Mouse (Mus musculus) common myeloid progenitor, adult 5-6 weeks (primary cell): ENCODE results near the gene Fam71d. TPM values are rescaled to one million over a fixed set of nuclear protein-coding genes. Genes with fewer than 3 reads are reported as not detected.

ENCODE experiments used
- ATAC-seq: replicated peaks from 2 replicates; pipeline ENCODE4 v1.8.0; 2016; ENCODE audit warnings: low read depth, mild to moderate bottlenecking, moderate TSS enrichment, inconsistent platforms; ENCODE audit not compliant: poor library complexity, severe bottlenecking
- total RNA-seq: library from RNA; stranded (forward); fragments of 200-1000, 187-1606 nt; gene quantifications from 2 replicates; pipeline ENCODE4 v1.2.3, GENCODE M21; 2017

Fam71d gene
- total RNA-seq, 1 experiment from 2014 or later = 0.37 TPM

DNA sequence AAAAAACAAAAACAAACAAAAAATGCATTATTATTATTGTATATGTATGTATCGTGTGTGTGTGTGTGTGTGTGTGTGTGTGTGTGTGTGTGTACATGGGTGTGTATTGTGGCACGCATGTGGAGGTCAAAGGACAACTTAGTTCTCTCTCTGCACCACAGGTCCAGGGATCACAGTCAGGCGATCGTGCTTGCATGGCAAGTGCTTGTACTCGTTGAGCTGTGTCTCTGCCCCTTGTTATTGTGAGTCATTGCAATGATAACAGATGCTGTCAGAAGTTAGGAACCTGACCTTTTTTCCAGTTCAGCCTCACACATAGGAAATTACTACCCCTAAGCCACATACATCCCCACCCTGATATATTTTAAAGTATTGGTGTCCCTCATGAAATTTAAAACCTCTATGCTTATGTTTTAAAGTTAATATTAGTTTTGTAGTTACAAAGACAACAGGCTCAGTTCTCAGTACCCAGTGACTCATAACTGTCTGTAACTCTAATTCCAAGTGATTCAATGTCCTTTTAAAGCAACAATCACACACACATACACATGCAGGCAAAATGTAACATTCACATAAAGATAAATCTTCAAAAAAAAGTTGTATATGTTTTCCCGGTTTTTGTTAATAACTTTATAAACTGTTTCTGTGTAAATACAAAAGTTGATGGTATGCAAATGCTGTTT is 77.8 kb downstream of the Fam71d start:
- ATAC-seq = no peak

GRCm38 (mm10) chr12:78773211-78773610 is 81.9 kb downstream of the Fam71d start:
- 0 out of 2 replicates have a peak, but pooled peaks have one; percentile 25 for ATAC-seq

DNA sequence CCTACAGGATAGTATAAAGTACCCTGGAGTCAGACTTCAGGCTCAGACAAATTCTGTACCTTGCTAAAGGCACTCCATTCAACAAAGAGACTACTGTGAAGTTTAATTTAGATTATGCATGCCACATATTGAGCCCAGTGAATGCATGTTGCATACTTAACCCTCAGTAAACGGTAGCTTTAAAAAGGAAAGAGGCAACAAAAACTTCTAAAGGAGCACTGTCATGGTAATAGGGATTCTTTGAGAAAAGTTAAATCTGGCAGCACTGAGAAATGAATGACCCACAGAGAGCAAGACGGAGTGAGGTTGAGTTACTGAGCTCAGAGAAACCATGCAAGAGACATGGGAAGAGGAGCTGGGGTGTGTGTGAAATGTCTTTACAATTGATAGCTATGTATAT is 86.6 kb downstream of the Fam71d start:
- ATAC-seq = no peak

DNA sequence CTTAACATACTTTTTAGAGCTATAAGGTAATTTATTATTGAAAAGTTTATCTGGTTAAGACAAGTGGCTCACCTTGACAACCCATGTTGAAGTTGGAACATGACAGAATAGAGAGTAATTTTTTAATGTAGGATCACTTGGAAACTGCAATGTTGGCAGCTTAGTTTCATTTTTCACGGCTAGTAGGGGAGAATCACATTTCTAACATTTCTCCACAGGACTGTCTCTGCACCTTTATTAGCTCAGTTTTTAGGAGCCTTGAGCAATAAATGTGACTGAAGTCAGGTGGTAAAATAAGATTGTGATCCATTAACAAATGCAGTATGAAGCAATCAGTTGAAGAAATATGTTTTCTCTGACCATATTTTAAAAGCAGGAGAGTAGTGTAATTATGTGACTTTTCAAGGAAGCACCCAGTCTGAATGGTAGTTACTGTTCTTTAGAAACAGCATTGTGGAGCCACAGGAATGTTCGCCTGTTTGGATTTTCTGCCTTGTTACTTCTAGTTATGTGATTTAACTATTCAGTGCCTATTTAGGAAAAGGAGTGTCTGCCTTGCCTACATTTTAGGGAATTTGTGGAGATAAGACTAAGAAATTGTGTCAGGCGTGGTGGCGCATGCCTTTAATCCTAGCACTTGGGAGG is 87.2 kb downstream of the Fam71d start:
- ATAC-seq = no peak

Other genes starting within 250 kb of the Fam71d start
- gene Mpp5, start 57.4 kb downstream of the Fam71d start, total RNA-seq = 19.6 and 37.3 TPM in 2 replicates
- 17.8 and 32.9 TPM in 2 replicates for gene Atp6v1d, start 170.1 kb downstream of the Fam71d start, total RNA-seq
- 123 and 125 TPM in 2 replicates for gene Eif2s1, start 170.3 kb downstream of the Fam71d start, total RNA-seq
- not detected in 2 replicates for gene Plek2, start 215.4 kb downstream of the Fam71d start, total RNA-seq